Mouse (Mus musculus) stomach, adult 2 months (tissue): ENCODE results near the gene Olfr44. TPM values are rescaled to one million over a fixed set of nuclear protein-coding genes. Genes with fewer than 3 reads are reported as not detected.

ENCODE experiments used
- polyA plus RNA-seq: library from polyadenylated mRNA; depleted of rRNA; stranded (reverse); fragments of >200 nt; gene quantifications from 2 replicates; pipeline ENCODE4 v1.2.3, GENCODE M21; 2012; rRNA removed

Olfr44 gene
- not detected in 2 replicates for polyA plus RNA-seq

DNA sequence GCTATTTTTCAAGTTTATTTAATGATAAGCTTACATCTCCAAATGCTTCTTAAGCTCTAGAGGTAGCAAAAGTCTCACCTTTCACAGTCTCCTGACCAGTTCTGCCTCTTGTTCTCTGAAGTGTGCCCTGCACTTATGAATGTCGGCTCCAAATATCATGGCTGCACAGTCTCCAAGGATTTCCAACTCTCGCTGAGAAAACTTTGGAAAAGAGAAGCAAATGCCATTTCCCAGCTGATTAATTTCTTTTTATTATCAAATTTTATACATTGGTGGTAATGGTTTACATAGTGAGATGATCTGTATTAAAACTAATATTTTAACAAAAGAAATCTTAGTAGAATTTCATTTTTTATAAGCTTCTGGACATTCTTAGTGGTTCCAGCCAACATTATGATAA is at the start of gene Olfr44:
Gene Olfr44 (minus strand): TSS at position 101 of the 400 bp plus-strand sequence.

GRCm38 (mm10) chr9:39515531-39515930 is 21.7 kb upstream of the Olfr44 start, which contains the start of gene Olfr957:
Gene Olfr957, minus strand, starts transcription at chr9:39515809.

DNA sequence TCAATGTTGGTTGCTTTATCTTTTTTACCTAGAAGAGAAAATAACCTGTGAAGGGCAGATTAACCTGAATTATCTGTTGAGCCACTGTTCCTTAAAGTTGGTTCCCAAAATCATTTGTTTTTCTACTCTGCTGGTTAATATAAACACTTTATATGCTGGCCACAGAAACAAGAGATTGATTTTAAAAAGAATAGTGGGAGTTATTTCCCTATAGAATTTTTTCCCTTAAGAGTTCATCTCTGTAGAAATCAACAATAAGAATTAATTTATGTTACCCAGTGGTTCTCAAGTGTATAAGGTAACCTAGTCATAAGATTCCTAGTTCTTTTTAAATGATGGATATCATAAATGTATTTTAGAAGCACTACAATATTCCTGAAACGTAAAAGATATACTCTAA is 22.0 kb downstream of the Olfr44 start, which contains the start of gene Olfr955:
Gene Olfr955 (minus strand): TSS at position 101 of the 400 bp plus-strand sequence.

GRCm38 (mm10) chr9:39456401-39456800 is 37.4 kb downstream of the Olfr44 start, which contains the start of gene Olfr954:
Gene Olfr954, plus strand, starts transcription at chr9:39456701.

Other genes starting within 250 kb of the Olfr44 start
- not detected in 2 replicates for gene Olfr1537, start 244.0 kb downstream of the Olfr44 start, polyA plus RNA-seq
- gene Olfr945, start 217.2 kb downstream of the Olfr44 start, polyA plus RNA-seq, result not detected in 2 replicates
- gene Olfr948, start 167.9 kb downstream of the Olfr44 start, polyA plus RNA-seq, result not detected in 2 replicates
- gene Olfr951, start 106.6 kb downstream of the Olfr44 start, polyA plus RNA-seq, result not detected in 2 replicates
- gene Olfr952, start 66.8 kb downstream of the Olfr44 start, polyA plus RNA-seq, result not detected in 2 replicates
- not detected in 2 replicates for gene Olfr954, start 37.3 kb downstream of the Olfr44 start, polyA plus RNA-seq
- gene Olfr955, start 22.1 kb downstream of the Olfr44 start, polyA plus RNA-seq, result not detected in 2 replicates
- gene Olfr957, start 21.8 kb upstream of the Olfr44 start, polyA plus RNA-seq, result not detected in 2 replicates
- gene Olfr958, start 60.1 kb upstream of the Olfr44 start, polyA plus RNA-seq, result not detected in 2 replicates
- not detected in 2 replicates for gene Olfr959, start 81.6 kb upstream of the Olfr44 start, polyA plus RNA-seq
- 0.84 and 3.4 TPM in 2 replicates for gene AW551984, start 110.4 kb upstream of the Olfr44 start, polyA plus RNA-seq
- not detected in 2 replicates for gene Olfr148, start 116.7 kb upstream of the Olfr44 start, polyA plus RNA-seq
- gene Olfr960, start 127.4 kb upstream of the Olfr44 start, polyA plus RNA-seq, result not detected in 2 replicates
- not detected in 2 replicates for gene Olfr961, start 151.1 kb upstream of the Olfr44 start, polyA plus RNA-seq
- not detected in 2 replicates for gene Olfr963, start 173.2 kb upstream of the Olfr44 start, polyA plus RNA-seq
- gene Olfr149, start 213.1 kb upstream of the Olfr44 start, polyA plus RNA-seq, result not detected in 2 replicates
- not detected in 2 replicates for gene Olfr965, start 217.4 kb upstream of the Olfr44 start, polyA plus RNA-seq
- not detected in 2 replicates for gene Olfr150, start 237.0 kb upstream of the Olfr44 start, polyA plus RNA-seq